Mouse (Mus musculus): ENCODE results near the gene Igfn1. TPM values are rescaled to one million over a fixed set of nuclear protein-coding genes. Genes with fewer than 3 reads are reported as not detected.

Igfn1 gene
- polyA plus RNA-seq, 1 experiment = 28.8 TPM

GRCm38 (mm10) chr1:136040452-136040851 lies 34.3 kb upstream of the Igfn1 start:
- TF ChIP-seq POLR2A (IDR thresholded peaks at IDR 0.05; ENCODE audit: extremely low read depth, insufficient read depth, low read length) (no peak), CTCF (IDR thresholded peaks at IDR 0.05; ENCODE audit: extremely low read depth, insufficient read depth, low read length) (no peak)
- Histone ChIP-seq H3K27ac (ENCODE audit: insufficient read depth, low read length) (no peak overlapping the region), H3K4me1 (ENCODE audit: control insufficient read depth, insufficient read depth, low read length) (peaks cover 2% of the 10 kb centered on the region), H3K4me3 (ENCODE audit: insufficient read depth, low read length) (peak overlapping the region; percentile 41)

GRCm38 (mm10) chr1:136038746-136039538 lies 32.8 kb upstream of the Igfn1 start:
- TF ChIP-seq POLR2A (IDR thresholded peaks at IDR 0.05; ENCODE audit: extremely low read depth, insufficient read depth, low read length) (no peak), CTCF (IDR thresholded peaks at IDR 0.05; ENCODE audit: extremely low read depth, insufficient read depth, low read length) (no peak)
- H3K4me3 ChIP-seq (ENCODE audit: insufficient read depth, low read length) = no peak overlapping the region
- peaks cover 2% of the 10 kb centered on the region for H3K4me1 ChIP-seq (ENCODE audit: control insufficient read depth, insufficient read depth, low read length)
- no peak overlapping the region for H3K27ac ChIP-seq (ENCODE audit: insufficient read depth, low read length)

DNA sequence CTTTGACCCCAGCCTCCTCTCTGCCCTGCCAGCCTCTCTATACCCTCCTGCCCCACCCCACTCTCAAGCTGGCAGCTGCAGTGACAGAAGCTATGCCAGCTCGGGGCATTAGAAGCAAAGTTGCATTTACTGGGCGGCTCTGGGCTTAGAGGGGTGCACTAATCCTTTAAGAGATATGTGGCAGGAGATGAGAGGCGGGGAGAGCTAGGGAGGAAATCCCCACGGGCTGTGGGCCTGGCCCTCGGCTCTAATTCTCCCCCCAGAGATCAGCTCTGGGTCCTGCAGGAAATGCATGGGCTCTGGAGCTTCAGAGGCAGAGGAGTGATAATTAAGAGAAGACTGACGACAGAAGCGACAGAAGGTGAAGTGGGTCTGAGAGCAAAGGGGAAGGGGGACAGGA lies 26.8 kb upstream of the Igfn1 start:
- TF ChIP-seq POLR2A (IDR thresholded peaks at IDR 0.05; ENCODE audit: extremely low read depth, insufficient read depth, low read length) = no peak
- no peak for TF ChIP-seq CTCF (IDR thresholded peaks at IDR 0.05; ENCODE audit: extremely low read depth, insufficient read depth, low read length)
- Histone ChIP-seq H3K4me1 (ENCODE audit: control insufficient read depth, insufficient read depth, low read length) (no peaks in the 10 kb centered on the region), H3K27ac (ENCODE audit: insufficient read depth, low read length) (no peak overlapping the region), H3K4me3 (ENCODE audit: insufficient read depth, low read length) (no peak overlapping the region)

DNA sequence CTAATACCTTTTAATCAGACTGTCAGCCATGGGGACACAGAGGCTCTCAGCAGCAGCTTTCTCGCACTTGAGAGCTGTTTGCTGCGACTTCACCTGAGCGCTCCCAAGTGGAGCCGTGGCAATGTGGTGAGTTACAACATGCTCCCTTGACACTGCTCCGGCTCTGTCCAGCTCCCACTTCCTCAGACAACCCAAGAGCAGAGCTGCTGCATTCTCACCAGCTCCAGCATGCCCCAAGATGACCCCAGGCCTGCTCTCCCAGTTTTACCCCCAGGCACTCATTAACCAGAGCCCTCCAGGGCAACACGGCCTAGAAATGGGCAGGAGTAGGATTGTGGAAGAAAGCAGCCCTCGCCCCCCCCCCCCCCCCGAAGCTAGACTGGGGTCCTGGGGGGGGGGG lies 25.6 kb upstream of the Igfn1 start:
- H3K4me3 ChIP-seq (ENCODE audit: insufficient read depth, low read length) = no peak overlapping the region

GRCm38 (mm10) chr1:136030201-136030600 lies 24.1 kb upstream of the Igfn1 start:
- Histone ChIP-seq H3K4me1 (ENCODE audit: control insufficient read depth, insufficient read depth, low read length) (no peaks in the 10 kb centered on the region), H3K4me3 (ENCODE audit: insufficient read depth, low read length) (no peak overlapping the region), H3K27ac (ENCODE audit: insufficient read depth, low read length) (no peak overlapping the region)
- no peak for TF ChIP-seq POLR2A (IDR thresholded peaks at IDR 0.05; ENCODE audit: extremely low read depth, insufficient read depth, low read length)
- TF ChIP-seq CTCF (IDR thresholded peaks at IDR 0.05; ENCODE audit: extremely low read depth, insufficient read depth, low read length) = no peak

More for the DNA sequence above, 25.6 kb upstream of the Igfn1 start:
- H3K4me1 ChIP-seq (ENCODE audit: control insufficient read depth, insufficient read depth, low read length) = no peaks in the 10 kb centered on the region
- TF ChIP-seq CTCF (IDR thresholded peaks at IDR 0.05; ENCODE audit: extremely low read depth, insufficient read depth, low read length) (no peak), POLR2A (IDR thresholded peaks at IDR 0.05; ENCODE audit: extremely low read depth, insufficient read depth, low read length) (no peak)
- no peak overlapping the region for H3K27ac ChIP-seq (ENCODE audit: insufficient read depth, low read length)

GRCm38 (mm10) chr1:136018390-136019189 lies 12.4 kb upstream of the Igfn1 start:
- peak overlapping the region; percentile 68 for H3K4me3 ChIP-seq (ENCODE audit: insufficient read depth, low read length)
- no peaks in the 10 kb centered on the region for H3K4me1 ChIP-seq (ENCODE audit: control insufficient read depth, insufficient read depth, low read length)
- no peak overlapping the region for H3K27ac ChIP-seq (ENCODE audit: insufficient read depth, low read length)
- TF ChIP-seq CTCF (IDR thresholded peaks at IDR 0.05; ENCODE audit: extremely low read depth, insufficient read depth, low read length) = no peak

GRCm38 (mm10) chr1:136017907-136018313 lies 11.8 kb upstream of the Igfn1 start:
- TF ChIP-seq CTCF (IDR thresholded peaks at IDR 0.05; ENCODE audit: extremely low read depth, insufficient read depth, low read length) (no peak), POLR2A (IDR thresholded peaks at IDR 0.05; ENCODE audit: extremely low read depth, insufficient read depth, low read length) (peak; percentile 84; the same call in 1 of the 2 replicates)
- H3K4me1 ChIP-seq (ENCODE audit: control insufficient read depth, insufficient read depth, low read length) = no peaks in the 10 kb centered on the region
- H3K27ac ChIP-seq (ENCODE audit: insufficient read depth, low read length) = no peak overlapping the region
- peak overlapping the region; percentile 68 for H3K4me3 ChIP-seq (ENCODE audit: insufficient read depth, low read length)

DNA sequence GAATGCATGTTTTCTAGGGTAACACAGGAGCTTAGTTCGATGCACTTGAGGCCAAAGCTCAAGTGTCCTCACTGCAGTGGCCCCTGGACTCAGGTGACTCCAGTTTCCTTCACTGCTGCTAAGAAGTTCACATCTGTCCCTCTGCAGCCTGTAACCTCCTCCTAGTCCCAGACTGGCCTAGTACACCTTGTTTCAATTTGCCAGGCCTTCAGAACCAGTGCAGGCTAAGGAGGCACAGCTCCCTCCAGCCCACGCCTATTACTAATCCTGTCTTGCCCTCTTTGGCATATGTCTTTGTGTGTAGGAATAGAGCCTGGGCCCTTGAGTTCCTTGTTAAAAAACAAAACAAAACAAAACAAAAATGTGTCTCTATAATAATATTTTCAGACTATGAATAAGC lies 11.2 kb upstream of the Igfn1 start:
- no peak overlapping the region for H3K27ac ChIP-seq (ENCODE audit: insufficient read depth, low read length)
- TF ChIP-seq POLR2A (IDR thresholded peaks at IDR 0.05; ENCODE audit: extremely low read depth, insufficient read depth, low read length) = no peak
- no peak for TF ChIP-seq CTCF (IDR thresholded peaks at IDR 0.05; ENCODE audit: extremely low read depth, insufficient read depth, low read length)
- no peak overlapping the region; the same call in 1 of the 2 replicates for H3K4me3 ChIP-seq (ENCODE audit: insufficient read depth, low read length)
- H3K4me1 ChIP-seq (ENCODE audit: control insufficient read depth, insufficient read depth, low read length) = no peaks in the 10 kb centered on the region

GRCm38 (mm10) chr1:136014796-136015502 lies 8.8 kb upstream of the Igfn1 start:
- TF ChIP-seq CTCF (IDR thresholded peaks at IDR 0.05; ENCODE audit: extremely low read depth, insufficient read depth, low read length) (no peak), POLR2A (IDR thresholded peaks at IDR 0.05; ENCODE audit: extremely low read depth, insufficient read depth, low read length) (no peak)
- H3K4me1 ChIP-seq (ENCODE audit: control insufficient read depth, insufficient read depth, low read length) = no peaks in the 10 kb centered on the region
- H3K4me3 ChIP-seq (ENCODE audit: insufficient read depth, low read length) = no peak overlapping the region
- H3K27ac ChIP-seq (ENCODE audit: insufficient read depth, low read length) = no peak overlapping the region

Data from cortical plate, adult 2 months (tissue).